Mouse (Mus musculus) lung, postnatal 4 days (tissue): Measurements from ENCODE around the gene Zcchc7.

ENCODE experiments used
- DNase-seq, 2 experiments: peaks; one replicate each; pipeline ENCODE4 v3.0.0; 2021

The Zcchc7 gene

DNA sequence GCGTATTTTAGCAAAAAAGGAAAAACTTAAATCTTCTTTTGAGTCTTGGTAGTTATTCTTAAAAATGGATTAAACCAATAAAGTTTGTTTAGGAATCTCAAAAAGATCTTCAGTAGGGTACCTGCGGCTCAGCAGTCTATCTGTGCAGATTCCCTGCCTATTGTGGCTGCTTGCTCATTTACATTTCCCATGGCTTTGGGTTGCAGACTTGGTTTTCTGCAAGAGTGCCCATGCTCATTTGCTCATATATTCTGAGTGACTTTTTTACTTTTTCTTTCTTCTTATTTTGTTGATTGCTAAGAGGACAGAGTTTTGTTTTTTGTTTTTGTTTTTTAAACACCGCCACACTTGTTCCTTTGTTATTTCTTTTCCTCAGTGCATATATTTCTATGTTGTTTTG lies 19.2 kb downstream of the Zcchc7 start:
- DNase-seq, result no peak

DNA sequence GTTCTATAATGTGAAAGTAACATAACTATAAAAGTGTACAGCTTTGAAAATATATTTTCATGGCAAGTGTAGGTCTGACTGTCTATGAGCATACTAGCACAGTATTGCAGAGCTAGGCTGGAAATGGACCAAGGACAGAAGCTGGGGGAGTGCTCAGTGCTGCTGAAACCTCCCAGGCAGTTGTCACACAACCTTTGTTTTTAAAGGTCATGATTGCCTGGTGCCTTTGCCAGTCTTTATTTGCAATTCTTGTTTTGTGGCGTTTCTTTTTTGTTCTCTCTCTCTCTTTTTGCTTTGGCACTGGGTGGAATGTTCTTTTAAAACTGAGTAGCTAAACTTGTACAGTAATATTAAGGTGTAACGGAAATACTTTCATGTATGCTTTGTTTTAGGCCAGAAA lies 21.0 kb downstream of the Zcchc7 start:
- DNase-seq, result no peak

DNA sequence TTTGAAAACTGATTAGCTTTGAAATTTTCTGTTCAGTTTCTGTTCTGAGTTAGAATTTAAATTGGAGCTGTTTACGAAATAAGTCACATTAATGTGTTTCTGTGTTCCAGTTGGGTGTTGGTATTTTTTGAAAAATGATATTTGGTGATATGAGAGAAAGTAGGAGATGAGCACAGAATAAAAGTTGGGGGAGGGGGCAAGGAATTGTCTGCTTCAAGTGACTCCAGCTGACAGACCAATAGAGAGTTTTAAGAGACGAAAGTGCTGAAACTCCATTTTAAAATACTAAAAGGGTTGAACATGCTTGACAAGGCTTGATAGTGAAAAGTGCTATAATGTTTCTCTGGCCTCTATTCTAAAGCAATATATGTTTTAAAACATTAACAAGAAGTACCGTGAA lies 21.4 kb downstream of the Zcchc7 start:
- DNase-seq, result no peak

DNA sequence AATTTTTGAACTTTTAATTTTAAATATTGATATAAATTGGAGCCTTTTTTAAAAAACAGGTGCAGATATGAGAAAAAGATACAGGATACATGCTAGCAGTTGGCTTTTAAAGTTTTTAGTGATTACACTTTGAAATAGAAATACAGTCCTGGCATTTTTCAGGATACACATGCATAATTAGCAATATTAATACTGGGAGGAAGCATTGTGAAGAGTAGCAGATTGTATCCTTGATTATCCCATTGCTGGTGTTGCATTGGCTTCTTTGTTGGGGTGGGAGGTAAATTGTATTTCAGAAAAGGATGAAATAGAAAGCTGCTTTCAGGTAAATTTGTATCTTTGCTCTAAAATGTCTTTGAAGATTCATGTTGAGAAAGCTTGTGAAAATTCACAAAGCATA lies 22.0 kb downstream of the Zcchc7 start:
- no peak for DNase-seq

DNA sequence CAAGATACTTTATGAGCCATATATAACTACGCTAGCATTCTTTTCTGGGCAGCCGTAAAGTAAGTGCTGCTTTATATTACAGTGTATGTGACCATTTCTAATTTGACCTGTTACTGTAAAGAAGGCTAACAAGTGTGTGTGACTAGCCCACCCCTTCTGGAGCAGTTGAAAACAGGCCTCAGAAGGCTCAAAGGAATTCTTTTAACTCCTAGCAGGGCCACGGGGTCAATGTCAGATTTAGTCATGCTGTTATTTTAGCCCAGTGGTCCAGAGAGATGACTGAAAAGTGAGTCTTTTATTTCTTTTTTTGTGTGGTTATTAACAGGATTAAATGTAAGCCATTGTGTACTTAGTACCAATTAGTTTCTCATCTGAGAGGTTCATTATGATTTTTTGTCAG lies 22.6 kb downstream of the Zcchc7 start:
- no peak for DNase-seq

DNA sequence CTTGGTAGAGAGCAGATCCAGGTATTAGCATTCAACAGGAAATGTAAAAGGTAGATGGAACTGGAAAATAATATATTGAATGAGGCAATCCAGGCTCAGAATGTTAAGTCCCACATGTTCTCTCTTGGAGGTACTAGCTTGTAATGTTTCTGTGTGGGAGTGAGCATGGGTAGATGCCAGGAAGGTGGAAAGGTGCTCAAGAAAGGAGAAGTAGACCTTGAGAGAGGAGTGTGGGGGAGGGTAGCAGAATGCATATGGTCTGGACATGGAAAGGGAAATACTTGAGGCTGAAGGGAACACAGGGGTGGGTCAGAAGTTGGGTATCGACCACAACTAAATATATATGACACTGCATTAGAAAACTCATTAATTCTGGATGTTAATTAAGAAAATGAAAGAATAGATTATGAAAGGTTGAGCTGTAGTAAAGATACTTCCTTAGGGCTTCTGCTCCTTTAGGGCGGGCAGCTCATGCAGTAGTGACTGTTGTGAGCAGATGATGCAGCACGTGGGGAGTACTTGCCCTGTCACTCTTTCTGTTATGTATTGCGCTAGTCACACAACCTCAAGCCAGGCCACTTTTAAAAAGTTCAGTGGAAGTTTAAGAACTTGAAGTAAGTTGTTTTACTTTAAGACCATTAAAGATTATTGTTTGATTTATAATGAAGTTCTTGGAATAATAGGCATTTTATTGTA lies 24.9 kb downstream of the Zcchc7 start:
- no peak for DNase-seq

DNA sequence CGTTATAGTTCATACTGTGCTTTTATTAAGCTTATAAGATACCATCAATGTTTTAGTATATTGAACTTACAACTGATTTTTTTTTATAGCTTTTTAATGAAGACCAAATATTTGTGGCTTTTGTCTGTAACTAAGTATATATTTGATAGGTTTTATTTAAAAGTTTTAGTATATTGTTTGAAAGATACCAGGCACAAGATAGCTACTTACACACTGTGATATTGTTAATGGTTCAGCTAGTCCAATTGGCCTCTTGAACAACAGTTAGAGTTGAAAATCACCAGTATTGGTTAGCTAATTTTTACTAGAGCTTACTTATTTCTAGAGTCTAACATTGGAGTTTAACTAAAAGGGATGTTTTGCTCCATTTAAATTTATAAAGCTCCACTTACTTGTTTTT lies 25.8 kb downstream of the Zcchc7 start:
- no peak for DNase-seq

DNA sequence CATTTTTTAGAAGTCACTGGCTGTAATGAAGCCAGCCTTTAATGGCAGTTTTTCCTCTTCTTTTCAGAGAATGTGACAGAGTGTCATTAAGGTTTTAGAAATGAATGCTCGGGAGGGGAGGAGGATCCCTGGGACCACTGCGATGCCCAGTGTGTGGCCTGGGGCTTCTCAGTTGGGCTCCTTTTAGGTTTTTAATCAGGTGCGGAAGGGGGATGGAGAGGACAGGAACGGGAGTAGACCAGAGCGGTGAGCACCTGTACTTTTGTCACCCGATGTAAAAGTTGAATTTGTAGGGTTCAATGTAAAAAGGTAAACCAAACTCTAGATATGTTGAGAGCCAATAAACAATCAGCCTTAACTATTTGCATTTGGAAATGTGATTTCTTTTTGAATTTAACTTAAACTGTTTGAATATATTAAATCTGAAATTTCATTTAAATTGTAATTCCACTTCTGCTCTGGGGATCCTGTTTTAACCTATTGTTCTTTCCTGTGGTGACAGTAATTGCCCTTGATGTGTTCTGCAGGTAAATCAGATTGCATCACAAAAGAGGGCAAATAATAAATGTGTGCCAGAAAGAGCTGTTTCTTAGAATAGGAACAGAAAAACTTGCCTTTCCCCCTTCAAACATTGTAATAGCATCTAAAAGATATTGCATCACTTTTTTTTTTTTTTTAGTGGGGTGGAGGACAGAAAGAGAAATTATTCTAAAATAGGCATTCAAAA lies 28.1 kb downstream of the Zcchc7 start:
- no peak for DNase-seq

DNA sequence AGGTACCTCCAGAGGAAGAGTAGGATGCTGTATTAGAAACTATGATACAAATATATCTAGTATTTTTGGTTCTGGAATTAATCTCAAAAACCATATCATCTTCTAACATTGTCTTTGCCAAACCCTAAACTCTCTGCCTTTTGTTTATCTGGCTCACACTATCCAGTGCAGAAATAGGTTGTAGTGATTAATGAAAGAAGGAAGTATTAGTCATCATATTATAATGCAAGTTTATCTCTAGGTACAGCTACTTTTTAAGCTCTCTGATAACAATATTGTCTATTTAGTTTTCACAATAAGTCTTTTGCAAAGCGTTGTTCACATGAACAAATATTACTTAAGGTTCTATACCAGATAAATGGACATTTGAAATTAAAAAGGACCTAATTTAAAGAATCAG lies 57.2 kb downstream of the Zcchc7 start:
- no peak for DNase-seq

DNA sequence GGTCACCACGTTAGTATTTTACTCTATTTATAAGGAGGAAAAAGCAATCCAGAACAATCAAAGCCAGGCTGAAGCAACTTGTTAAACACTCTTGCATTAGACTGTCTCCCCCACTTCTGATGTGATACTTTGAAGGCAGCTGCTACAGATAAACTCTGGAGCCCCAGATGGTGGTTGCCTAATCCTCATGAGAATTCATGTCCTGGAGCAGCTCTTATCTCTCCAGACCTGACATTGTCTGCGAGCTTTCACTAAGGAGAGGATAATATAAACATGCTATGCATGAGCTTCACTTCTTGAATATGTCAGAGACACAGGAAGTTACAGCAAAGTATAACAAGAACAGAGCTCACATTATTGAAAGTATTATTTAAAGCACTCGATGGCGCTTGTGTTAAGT lies 58.1 kb downstream of the Zcchc7 start:
- DNase-seq, result no peak

DNA sequence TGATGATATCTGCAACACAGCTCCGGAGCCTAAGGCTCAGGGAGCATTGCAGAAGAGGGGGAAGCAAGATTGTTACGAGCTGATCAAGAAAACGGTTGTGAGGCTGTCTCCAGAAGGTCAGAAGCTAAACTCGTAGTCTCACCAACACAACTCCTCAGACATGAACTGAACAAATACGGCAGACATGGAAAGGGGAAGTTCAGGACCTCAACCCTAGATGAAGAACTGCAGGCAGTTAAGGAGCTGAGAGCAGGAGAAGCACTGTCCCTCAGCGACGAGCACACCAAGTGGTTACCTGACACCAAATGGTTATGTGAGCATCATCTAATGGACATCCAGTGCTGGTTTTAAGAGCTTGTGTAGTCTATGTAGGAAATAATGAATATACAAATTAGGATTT lies 60.9 kb downstream of the Zcchc7 start:
- no peak for DNase-seq

DNA sequence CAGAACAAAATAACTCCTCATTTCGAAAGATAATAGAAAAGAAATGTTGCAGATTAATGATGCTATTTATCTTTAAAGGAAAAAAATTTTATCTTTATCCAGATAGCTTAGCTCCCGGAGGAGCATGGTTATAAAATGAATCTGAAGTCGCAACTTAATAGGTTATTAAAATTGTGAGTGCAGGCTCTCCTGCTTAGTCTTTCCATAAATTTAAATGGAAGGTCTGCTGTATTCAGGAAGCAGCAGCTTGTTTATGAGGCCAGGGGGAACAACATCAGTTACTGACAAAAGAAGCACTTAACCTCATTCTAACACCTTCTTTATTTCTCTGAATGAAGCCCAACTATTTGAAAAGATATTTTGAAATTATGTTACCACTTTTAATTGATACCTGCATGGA lies 74.9 kb downstream of the Zcchc7 start:
- DNase-seq, result no peak

DNA sequence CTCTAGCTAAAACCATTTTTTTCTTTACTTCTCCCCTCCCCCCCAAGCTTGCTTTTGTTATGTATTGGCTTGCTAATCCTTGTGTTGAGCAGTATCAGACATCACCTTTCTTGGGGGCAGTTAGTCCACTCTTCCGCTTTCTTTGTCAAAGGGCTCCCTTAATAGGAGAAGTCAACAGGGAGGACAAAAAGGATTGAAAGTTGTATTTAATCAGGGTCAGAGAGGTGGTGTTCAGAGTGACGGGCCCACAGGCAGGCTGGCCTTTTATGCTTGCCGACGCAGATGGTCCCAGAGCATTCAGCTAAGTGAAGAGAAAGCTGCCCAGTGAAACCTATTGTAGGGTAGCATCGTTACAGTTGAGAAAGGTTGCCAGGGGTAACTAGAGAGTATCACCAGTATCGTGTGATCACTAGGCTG lies 96.2 kb downstream of the Zcchc7 start:
- no peak for DNase-seq

DNA sequence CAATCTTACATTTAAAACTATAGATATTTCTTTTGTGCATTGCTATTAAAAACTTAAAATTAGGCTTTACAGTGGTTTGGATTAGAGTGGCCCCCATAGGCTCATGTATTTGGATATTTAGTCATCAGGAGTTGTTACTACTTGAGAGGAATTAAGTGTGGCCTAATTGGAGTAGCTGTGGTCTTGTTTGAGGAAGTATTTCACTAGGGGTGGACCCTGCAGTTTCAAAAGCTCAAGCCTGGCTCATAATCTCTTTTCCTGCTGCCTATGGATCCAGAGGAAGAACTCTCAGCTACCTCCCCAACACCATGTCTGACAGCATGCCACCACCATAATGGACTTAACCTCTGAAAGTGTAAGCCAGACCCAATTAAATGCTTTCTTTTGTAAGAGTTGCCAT lies 115.9 kb downstream of the Zcchc7 start:
- DNase-seq, result no peak

DNA sequence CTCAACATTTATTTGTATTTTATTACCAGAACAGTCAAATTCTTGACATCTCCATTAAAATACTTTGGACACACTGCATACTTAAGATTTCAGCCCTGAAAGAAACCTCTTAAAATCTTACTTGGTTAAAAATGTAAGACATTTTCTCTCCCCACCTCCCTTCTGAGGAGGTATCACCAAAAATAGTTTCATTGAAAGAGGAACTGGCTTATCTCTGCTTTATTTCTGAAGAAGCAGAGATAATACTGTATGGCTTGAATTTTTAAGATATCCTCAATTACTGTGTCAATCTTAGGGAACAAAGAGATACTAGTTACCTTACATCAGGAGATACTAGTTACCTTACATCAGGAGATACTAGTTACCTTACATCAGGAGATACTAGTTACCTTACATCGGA lies 116.4 kb downstream of the Zcchc7 start:
- DNase-seq, result no peak

DNA sequence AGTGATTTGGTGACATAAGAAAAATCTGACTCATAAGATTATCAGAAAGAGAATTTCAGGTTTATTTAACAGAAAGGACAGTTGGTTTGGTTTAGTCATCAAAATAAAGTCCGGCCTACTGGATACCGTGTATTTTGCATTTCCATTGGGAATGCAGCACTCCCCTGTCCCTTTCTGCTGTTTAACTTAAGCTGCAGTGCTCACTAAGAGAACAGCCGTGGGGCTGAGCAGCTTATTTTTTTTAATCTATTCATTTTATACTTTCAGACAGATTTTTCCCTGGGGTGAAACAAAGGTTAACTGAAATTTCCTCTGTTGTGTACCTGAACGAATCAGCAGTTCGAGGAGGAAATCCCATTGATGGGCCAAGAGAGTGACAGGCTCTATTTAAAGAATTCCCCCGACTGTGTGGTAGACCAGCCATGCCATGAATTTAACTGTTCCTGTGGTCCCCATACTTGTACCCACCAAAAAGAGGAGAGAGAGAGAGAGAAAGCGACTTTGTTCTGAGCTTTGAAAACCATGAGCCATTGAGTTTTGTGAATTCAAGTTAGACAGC lies 124.5 kb downstream of the Zcchc7 start:
- no peak for DNase-seq

DNA sequence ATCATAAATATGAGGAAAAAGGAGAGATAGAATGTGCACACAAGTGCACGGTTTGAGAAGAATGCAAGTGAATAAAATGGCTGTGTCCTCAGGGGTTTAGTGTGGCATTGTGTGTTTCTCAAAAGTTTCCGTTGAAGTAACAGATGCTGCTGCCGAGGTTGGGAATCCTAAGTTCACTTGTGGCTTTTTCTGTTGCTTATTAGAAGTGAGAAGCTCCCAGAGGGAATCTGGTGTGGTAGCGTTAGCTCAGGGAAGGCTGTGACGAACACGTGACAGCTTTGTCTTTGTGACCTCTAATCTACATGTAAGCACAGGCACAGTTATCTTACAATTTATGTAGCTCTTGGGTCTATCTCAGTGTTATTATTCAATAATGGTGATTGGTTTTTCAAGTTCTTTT lies 130.5 kb downstream of the Zcchc7 start:
- no peak for DNase-seq

DNA sequence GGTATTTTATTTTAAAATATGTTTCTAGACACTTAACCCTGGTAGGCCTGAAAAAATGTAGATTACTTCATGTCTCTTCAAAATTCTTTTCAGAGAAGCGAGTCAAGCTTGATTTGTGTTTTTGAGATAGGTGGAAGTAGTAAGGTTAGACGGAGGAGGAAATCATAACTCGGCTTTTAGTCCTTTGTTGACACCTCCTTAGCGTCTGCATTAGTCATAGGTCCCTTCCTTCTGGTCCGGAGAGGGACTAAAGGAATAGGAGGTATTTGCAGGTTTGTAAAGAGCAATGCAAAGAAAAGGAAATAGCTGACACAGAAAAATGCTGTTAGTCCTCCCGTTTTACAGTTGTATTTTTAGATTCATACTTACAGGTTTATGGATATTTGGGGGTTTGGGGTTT lies 135.7 kb downstream of the Zcchc7 start:
- no peak for DNase-seq

DNA sequence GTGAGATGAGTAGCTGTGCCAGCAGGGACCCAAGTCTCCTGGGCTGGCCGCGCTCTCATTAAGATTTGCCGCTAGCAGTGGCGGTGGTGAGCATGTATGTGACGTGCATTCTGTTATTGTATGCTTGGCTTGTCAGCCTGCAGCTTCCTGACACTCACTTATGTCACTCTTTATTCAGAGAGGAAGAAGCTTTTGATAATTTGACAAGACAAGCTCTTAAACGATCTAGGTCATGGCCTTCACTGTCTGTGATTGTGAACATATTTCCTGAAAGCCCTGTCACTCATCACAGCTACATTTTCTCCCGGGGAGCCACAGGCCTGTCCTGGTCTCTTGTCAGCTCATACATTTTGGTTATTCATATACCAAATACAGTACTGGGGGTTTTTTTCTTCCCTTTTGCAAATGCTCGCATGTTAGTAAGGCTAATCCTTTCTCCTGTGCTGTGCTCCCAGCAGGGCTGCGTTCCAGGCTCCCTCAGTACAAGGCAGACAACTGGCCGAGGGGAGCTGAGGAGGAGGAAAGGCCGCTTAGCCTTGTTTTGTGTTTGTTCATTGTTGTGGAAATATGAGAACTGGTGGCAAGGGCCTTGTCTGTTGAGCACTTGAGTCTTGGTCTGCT lies 150.1 kb downstream of the Zcchc7 start:
- DNase-seq, result peak; percentile 16 to 42

DNA sequence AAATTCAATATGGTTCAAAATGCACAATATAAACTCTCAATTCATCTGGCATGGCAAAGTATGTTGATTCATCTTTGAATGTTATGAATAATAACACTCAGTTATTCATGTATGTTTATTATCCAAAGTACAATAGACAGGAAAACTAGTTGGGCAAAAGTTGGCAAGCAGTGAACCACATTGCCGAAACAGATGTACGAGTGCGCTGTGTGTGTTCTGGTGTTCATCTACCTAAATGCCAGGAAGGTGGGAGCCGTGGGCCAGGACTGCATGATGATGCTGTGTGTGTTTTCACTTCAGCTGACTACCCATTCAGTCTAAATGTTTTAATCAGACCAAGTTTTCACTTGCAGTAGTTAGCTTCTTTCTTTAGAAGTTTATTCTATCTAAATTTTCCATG lies 150.7 kb downstream of the Zcchc7 start:
- DNase-seq, result no peak

DNA sequence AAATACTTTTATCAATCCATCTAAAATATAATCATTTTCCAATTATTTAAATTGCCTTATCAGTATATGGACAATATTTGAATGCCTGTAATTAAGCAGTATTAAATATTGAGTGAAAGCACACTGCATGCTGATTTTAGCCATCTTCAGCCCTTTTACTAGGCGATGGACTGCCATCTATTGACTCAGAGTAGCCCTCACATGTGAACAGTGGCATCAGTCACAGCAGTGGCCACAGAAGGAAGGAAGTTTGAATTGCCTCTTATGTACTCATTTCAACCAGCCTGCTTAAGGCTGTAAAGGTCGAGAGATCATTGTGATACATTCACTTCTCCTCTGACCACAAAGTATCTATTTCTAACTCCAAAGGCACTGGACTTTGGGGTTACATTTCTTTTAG lies 154.4 kb downstream of the Zcchc7 start:
- DNase-seq, result peak in 1 of 2 experiments; percentile 8

DNA sequence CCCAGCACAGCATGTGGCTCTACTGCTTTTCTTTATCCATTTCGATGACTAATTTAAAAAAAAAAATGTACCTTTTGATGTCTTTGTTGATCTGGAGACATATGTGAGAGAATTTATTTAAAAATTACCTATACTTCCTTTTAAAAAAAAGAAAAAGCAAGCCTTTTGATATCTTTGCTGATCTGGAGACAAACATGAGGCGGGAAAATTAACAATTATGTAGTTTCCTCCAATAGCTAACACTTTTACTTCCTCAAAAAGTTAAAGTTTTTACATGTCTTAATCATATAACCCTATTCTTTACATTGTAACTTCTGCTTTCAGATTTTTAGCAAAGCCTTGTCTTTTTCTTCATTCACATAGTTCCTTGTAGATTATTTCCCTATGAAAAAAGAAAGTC lies 155.2 kb downstream of the Zcchc7 start:
- no peak for DNase-seq

DNA sequence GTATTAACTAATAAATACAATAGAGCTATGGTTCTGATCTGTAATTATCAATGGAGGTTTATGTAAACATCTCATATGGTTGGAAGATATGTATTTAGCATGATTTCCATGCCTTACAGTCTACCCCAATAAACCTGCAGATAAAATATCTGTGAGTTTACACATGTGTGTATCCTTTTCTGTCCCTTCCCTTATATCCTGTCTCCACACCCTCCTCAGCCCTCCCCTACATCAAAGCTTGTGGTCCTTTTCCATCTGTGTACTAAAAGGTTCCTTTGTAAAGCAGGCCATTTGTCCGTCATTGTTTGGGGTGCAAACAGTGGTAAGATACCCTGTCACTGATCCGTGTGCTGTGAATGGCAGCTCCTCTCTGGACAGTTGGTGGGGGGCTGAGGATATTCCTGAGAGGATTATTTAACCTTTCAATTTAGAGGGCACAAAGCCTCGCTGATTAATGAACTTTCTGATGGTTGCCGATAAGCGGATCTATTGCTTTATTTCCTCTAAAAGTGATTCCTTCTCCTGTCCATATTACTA lies 161.7 kb downstream of the Zcchc7 start:
- no peak for DNase-seq

DNA sequence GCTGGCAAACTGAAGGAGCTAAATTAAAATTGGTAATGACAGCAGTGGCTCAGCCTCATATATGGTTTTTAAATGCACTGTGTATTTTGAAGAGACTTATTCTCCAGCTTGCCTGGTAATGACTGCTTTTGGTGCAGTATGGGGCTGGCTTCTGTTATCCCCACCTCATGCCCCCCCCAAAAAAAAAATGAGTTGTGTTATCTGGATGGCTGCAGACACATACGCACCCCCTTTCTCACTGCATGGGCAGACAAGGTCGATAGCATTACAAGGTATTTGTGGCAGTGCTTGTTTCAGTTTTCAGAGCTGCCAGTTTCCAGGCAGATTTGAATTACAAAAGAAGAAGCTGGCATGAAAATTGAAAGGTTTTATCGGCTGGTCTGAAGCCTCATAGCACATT lies 162.2 kb downstream of the Zcchc7 start:
- DNase-seq, result no peak
